Mouse (Mus musculus): ENCODE measurements around the gene Tmem161b.

The Tmem161b gene

GRCm38 (mm10) chr13:84345114-84345513 is 123.0 kb downstream of the Tmem161b start:
- no peak for DNase-seq (ENCODE audit: extremely low spot score, low read depth, low spot score)

All from hindlimb bud, embryonic 11.5 days (tissue).